8 mouse cellular contexts compared by ENCODE assay signal in genomic region chr9:67572790-67573682, GRCm38 (mm10). TPM values are rescaled to one million over a fixed set of nuclear protein-coding genes. Genes with fewer than 3 reads are reported as not detected.
A peak's percentile ranks its signal among the peaks of the same experiment; 100 is the strongest.
DNase-seq lines count a peak whose midpoint lies in the region; ATAC-seq lines count a peak whose summit lies in the region.

No protein-coding gene starts in this region.

- H3K36me3 ChIP-seq in forebrain, embryonic 12.5 days (replicated peaks) = no peaks in the 10 kb centered on the region

- peaks cover 19% of the 10 kb centered on the region for H3K4me1 ChIP-seq in forebrain, embryonic 12.5 days

- intact Hi-C loops in left cerebral cortex, postnatal 36 days (cut with DNase I) = no loop called here

- H3K4me3 ChIP-seq in forebrain, embryonic 12.5 days (replicated peaks) = no peak overlapping the region

- no peak overlapping the region for H3K9ac ChIP-seq in forebrain, embryonic 12.5 days

- 40% methylated on average over 10 of the region's 10 CpGs for WGBS in forebrain, embryonic 12.5 days

- DNase-seq in cerebellum, adult 11 months = peak; percentile 15
- peak; percentile 95 for DNase-seq in Muller cell, postnatal 12 days (ENCODE audit: inconsistent ontology term)
- DNase-seq in left cerebral cortex, postnatal 36 days (ENCODE audit: low spot score in 2 of 2) = peak; percentile 23 to 46
- DNase-seq in spleen, adult 18-20 months = no peak
- DNase-seq in layer of hippocampus, postnatal 25 days (ENCODE audit: extremely low spot score in 1 of 2, low spot score in 1 of 2) = no peak
- DNase-seq in adrenal gland, adult 2 months = no peak

- no peaks in the 10 kb centered on the region for H3K27me3 ChIP-seq in forebrain, embryonic 12.5 days

- no peak overlapping the region; the same call in 1 of the 2 replicates for H3K4me2 ChIP-seq in forebrain, embryonic 12.5 days

- H3K9me3 ChIP-seq in forebrain, embryonic 12.5 days = no peaks in the 10 kb centered on the region

- ATAC-seq in cerebellum, adult (ENCODE audit: insufficient number of reproducible peaks, low FRiP score, low TSS enrichment) = no peak; the same call in 1 of the 2 replicates
- ATAC-seq in forebrain, embryonic 12.5 days (ENCODE audit: low FRiP score) = no peak

- H3K27ac ChIP-seq in forebrain, embryonic 12.5 days = peak overlapping the region; percentile 42; the same call in 1 of the 2 replicates

RNA-seq across cellular contexts. Expression of gene Tln2, which starts 13.5 kb away (rescaled TPM):
- polyA plus RNA-seq in forebrain, embryonic 12.5 days (2016; fragmentation: Nextera tagmentation; extraction: Ambion mirVana) = 17.3 and 17.5 TPM in 2 replicates
- total RNA-seq in left cerebral cortex, postnatal 36 days (2021) = 100 to 1,000 TPM in 1 of 2 experiments, 10 to 100 TPM in 1; 93.8 to 104 TPM
- 100 to 1,000 TPM in 1 of 2 experiments, 10 to 100 TPM in 1; 89.9 to 104 TPM for total RNA-seq in layer of hippocampus, postnatal 25 days (2021)
- total RNA-seq in adrenal gland, adult 2 months (2021) = 10 to 100 TPM; 21.7 to 24.7 TPM
- polyA plus RNA-seq in adrenal gland, adult 2 months (2012; rRNA removed) = 12.7 and 12.8 TPM in 2 replicates

Comparison
In these comparisons a context has a peak if more than half of its experiments do, and no peak if none do; other contexts are left out.
1. DNase-seq: peak in cerebellum, adult 11 months (single experiment), Muller cell, postnatal 12 days (single experiment) and left cerebral cortex, postnatal 36 days (2 of 2); none in spleen, adult 18-20 months (0 of 2), layer of hippocampus, postnatal 25 days (0 of 2) and adrenal gland, adult 2 months (single experiment).